Mouse (Mus musculus): ENCODE measurements around the gene Egf. TPM values are rescaled to one million over a fixed set of nuclear protein-coding genes. Genes with fewer than 3 reads are reported as not detected.
A peak's percentile ranks its signal among the peaks of the same experiment; 100 is the strongest.

Egf gene
- polyA plus RNA-seq, 1 experiment from 2014 or later, result 0.52 TPM

GRCm38 (mm10) chr3:129744803-129745202, 10.3 kb downstream of the Egf start:
- Histone ChIP-seq H3K27ac (replicated peaks) (no peak overlapping the region), H3K27me3 (ENCODE audit: control insufficient read depth, insufficient read depth, low read length) (no peaks in the 10 kb centered on the region), H3K4me2 (replicated peaks; ENCODE audit: low read depth) (no peak overlapping the region), H3K36me3 (ENCODE audit: control insufficient read depth, insufficient read depth, low read length) (no peaks in the 10 kb centered on the region), H3K4me1 (replicated peaks; ENCODE audit: control insufficient read depth, insufficient read depth) (no peaks in the 10 kb centered on the region), H3K4me3 (ENCODE audit: low read depth, low read length) (no peak overlapping the region), H3K9me3 (ENCODE audit: control insufficient read depth, low read length) (no peaks in the 10 kb centered on the region), H3K9ac (ENCODE audit: low read length) (no peak overlapping the region)
- TF ChIP-seq EP300 (optimal IDR thresholded peaks at IDR 0.05) (no peak), CTCF (IDR thresholded peaks at IDR 0.05; ENCODE audit: low read depth) (peak; percentile 73)
- 48% methylated on average over 8 of the region's 8 CpGs for WGBS
- peak; percentile 30 for DNase-seq (ENCODE audit: low spot score)
- ATAC-seq (ENCODE audit: low FRiP score, low TSS enrichment), result no peak

GRCm38 (mm10) chr3:129742781-129743180, 12.3 kb downstream of the Egf start:
- WGBS, result 79% methylated on average over 6 of the region's 6 CpGs
- no peak overlapping the region for H3K4me3 ChIP-seq (ENCODE audit: low read depth, low read length)
- no peak overlapping the region for H3K27ac ChIP-seq (replicated peaks)
- H3K4me1 ChIP-seq (replicated peaks; ENCODE audit: control insufficient read depth, insufficient read depth), result no peaks in the 10 kb centered on the region
- H3K4me2 ChIP-seq (replicated peaks; ENCODE audit: low read depth), result no peak overlapping the region
- no peak for ATAC-seq (ENCODE audit: low FRiP score, low TSS enrichment)
- TF ChIP-seq EP300 (optimal IDR thresholded peaks at IDR 0.05) (no peak), CTCF (IDR thresholded peaks at IDR 0.05; ENCODE audit: low read depth) (no peak)
- H3K27me3 ChIP-seq (ENCODE audit: control insufficient read depth, insufficient read depth, low read length), result no peaks in the 10 kb centered on the region
- no peak overlapping the region for H3K9ac ChIP-seq (ENCODE audit: low read length)
- no peak for DNase-seq (ENCODE audit: low spot score)
- H3K36me3 ChIP-seq (ENCODE audit: control insufficient read depth, insufficient read depth, low read length), result no peaks in the 10 kb centered on the region
- H3K9me3 ChIP-seq (ENCODE audit: control insufficient read depth, low read length), result no peaks in the 10 kb centered on the region

- no peaks in the 10 kb centered on the region for H3K27me3 ChIP-seq (ENCODE audit: control insufficient read depth, insufficient read depth, low read length)
- no peak for TF ChIP-seq CTCF (IDR thresholded peaks at IDR 0.05; ENCODE audit: low read depth)
- no peak for TF ChIP-seq EP300 (optimal IDR thresholded peaks at IDR 0.05)
- H3K9me3 ChIP-seq (ENCODE audit: control insufficient read depth, low read length), result no peaks in the 10 kb centered on the region
- ATAC-seq (ENCODE audit: low FRiP score, low TSS enrichment) (no peak), DNase-seq (ENCODE audit: low spot score) (no peak)
- H3K4me3 ChIP-seq (ENCODE audit: low read depth, low read length), result no peak overlapping the region
- no peak overlapping the region for H3K9ac ChIP-seq (ENCODE audit: low read length)
- no peak overlapping the region for H3K27ac ChIP-seq (replicated peaks)
- H3K4me1 ChIP-seq (replicated peaks; ENCODE audit: control insufficient read depth, insufficient read depth), result no peaks in the 10 kb centered on the region
- no peaks in the 10 kb centered on the region for H3K36me3 ChIP-seq (ENCODE audit: control insufficient read depth, insufficient read depth, low read length)
- no peak overlapping the region for H3K4me2 ChIP-seq (replicated peaks; ENCODE audit: low read depth)
- 76% methylated on average over 16 of the region's 16 CpGs for WGBS
Observed at GRCm38 (mm10) chr3:129738291-129739183, 16.6 kb downstream of the Egf start.

GRCm38 (mm10) chr3:129731636-129732035, 23.5 kb downstream of the Egf start:
- no peaks in the 10 kb centered on the region for H3K9me3 ChIP-seq (ENCODE audit: control insufficient read depth, low read length)
- no peaks in the 10 kb centered on the region for H3K4me1 ChIP-seq (replicated peaks; ENCODE audit: control insufficient read depth, insufficient read depth)
- no peaks in the 10 kb centered on the region for H3K36me3 ChIP-seq (ENCODE audit: control insufficient read depth, insufficient read depth, low read length)
- no peak overlapping the region for H3K27ac ChIP-seq (replicated peaks)
- no peak overlapping the region for H3K4me2 ChIP-seq (replicated peaks; ENCODE audit: low read depth)
- no peak overlapping the region for H3K4me3 ChIP-seq (ENCODE audit: low read depth, low read length)
- no peaks in the 10 kb centered on the region for H3K27me3 ChIP-seq (ENCODE audit: control insufficient read depth, insufficient read depth, low read length)
- no peak for ATAC-seq (ENCODE audit: low FRiP score, low TSS enrichment)
- WGBS, result 76% methylated on average over 6 of the region's 6 CpGs
- DNase-seq (ENCODE audit: low spot score), result no peak
- H3K9ac ChIP-seq (ENCODE audit: low read length), result no peak overlapping the region
- TF ChIP-seq EP300 (optimal IDR thresholded peaks at IDR 0.05) (no peak), CTCF (IDR thresholded peaks at IDR 0.05; ENCODE audit: low read depth) (no peak)

- no peak overlapping the region for H3K9ac ChIP-seq (ENCODE audit: low read length)
- 29% methylated on average over 8 of the region's 8 CpGs for WGBS
- H3K4me2 ChIP-seq (replicated peaks; ENCODE audit: low read depth), result no peak overlapping the region
- H3K27ac ChIP-seq (replicated peaks), result no peak overlapping the region
- TF ChIP-seq CTCF (IDR thresholded peaks at IDR 0.05; ENCODE audit: low read depth) (peak; percentile 63), EP300 (optimal IDR thresholded peaks at IDR 0.05) (no peak)
- H3K27me3 ChIP-seq (ENCODE audit: control insufficient read depth, insufficient read depth, low read length), result no peaks in the 10 kb centered on the region
- ATAC-seq (ENCODE audit: low FRiP score, low TSS enrichment) (no peak), DNase-seq (ENCODE audit: low spot score) (peak; percentile 29)
- H3K36me3 ChIP-seq (ENCODE audit: control insufficient read depth, insufficient read depth, low read length), result no peaks in the 10 kb centered on the region
- H3K4me3 ChIP-seq (ENCODE audit: low read depth, low read length), result no peak overlapping the region
- no peaks in the 10 kb centered on the region for H3K9me3 ChIP-seq (ENCODE audit: control insufficient read depth, low read length)
- H3K4me1 ChIP-seq (replicated peaks; ENCODE audit: control insufficient read depth, insufficient read depth), result no peaks in the 10 kb centered on the region
Observed at GRCm38 (mm10) chr3:129730426-129730825, 24.7 kb downstream of the Egf start.

- Histone ChIP-seq H3K27ac (replicated peaks) (no peak overlapping the region), H3K27me3 (ENCODE audit: control insufficient read depth, insufficient read depth, low read length) (no peaks in the 10 kb centered on the region), H3K4me1 (replicated peaks; ENCODE audit: control insufficient read depth, insufficient read depth) (no peaks in the 10 kb centered on the region), H3K4me2 (replicated peaks; ENCODE audit: low read depth) (no peak overlapping the region), H3K9me3 (ENCODE audit: control insufficient read depth, low read length) (no peaks in the 10 kb centered on the region), H3K36me3 (ENCODE audit: control insufficient read depth, insufficient read depth, low read length) (no peaks in the 10 kb centered on the region), H3K9ac (ENCODE audit: low read length) (no peak overlapping the region), H3K4me3 (ENCODE audit: low read depth, low read length) (no peak overlapping the region)
- 82% methylated on average over 5 of the region's 5 CpGs for WGBS
- DNase-seq (ENCODE audit: low spot score) (no peak), ATAC-seq (ENCODE audit: low FRiP score, low TSS enrichment) (no peak)
- TF ChIP-seq CTCF (IDR thresholded peaks at IDR 0.05; ENCODE audit: low read depth), result no peak
- no peak for TF ChIP-seq EP300 (optimal IDR thresholded peaks at IDR 0.05)
Observed at GRCm38 (mm10) chr3:129729916-129730315, 25.2 kb downstream of the Egf start.
